Mouse (Mus musculus) MEL (cell line): ENCODE results near the gene Bmpr2. TPM values are rescaled to one million over a fixed set of nuclear protein-coding genes. Genes with fewer than 3 reads are reported as not detected.

Experiments
- DNase-seq: peaks from one replicate; pipeline ENCODE4 v3.0.0; 2011; ENCODE audit warnings: low read depth, low spot score
- H3K27ac ChIP-seq: 2 replicates; pipeline ENCODE4 v1.5.1; 2012; ENCODE audit warnings: low read depth, mild to moderate bottlenecking, control low read depth, low read length, moderate library complexity; ENCODE audit not compliant: control insufficient read depth
- H3K27me3 ChIP-seq, 2 experiments: fragments of 150-350 bp in 1 of 2; sonication (generic) in 1 of 2; 2 replicates each; pipeline ENCODE4 v1.6.1; 2012; ENCODE audit warnings: low read length in 2 of 2, mild to moderate bottlenecking in 2 of 2, improper control_type of control experiment in 1 of 2, moderate library complexity in 1 of 2; ENCODE audit not compliant: insufficient read depth in 2 of 2, control insufficient read depth in 1 of 2
- H3K36me3 ChIP-seq, 2 experiments: 2 replicates each; pipeline ENCODE4 v1.6.1; 2012 to 2014; ENCODE audit warnings: low read length in 2 of 2, improper control_type of control experiment in 1 of 2, inconsistent platforms in 1 of 2, mild to moderate bottlenecking in 1 of 2; ENCODE audit not compliant: insufficient read depth in 2 of 2, control insufficient read depth in 1 of 2
- H3K4me1 ChIP-seq, 2 experiments: fragments of 150-350 bp in 1 of 2; sonication (generic) in 1 of 2; 2 replicates each; pipeline ENCODE4 v1.6.1; 2012; ENCODE audit warnings: low read length in 2 of 2, improper control_type of control experiment in 1 of 2, mild to moderate bottlenecking in 1 of 2; ENCODE audit not compliant: insufficient read depth in 2 of 2, control insufficient read depth in 1 of 2
- H3K4me3 ChIP-seq, 2 experiments: fragments of 150-350 bp in 1 of 2; sonication (generic) in 1 of 2; 2 replicates each; pipeline ENCODE4 v1.5.1; 2012; ENCODE audit warnings: low read depth in 2 of 2, low read length in 2 of 2, mild to moderate bottlenecking in 2 of 2, moderate library complexity in 2 of 2, control low read depth in 1 of 2, improper control_type of control experiment in 1 of 2; ENCODE audit not compliant: control insufficient read depth in 1 of 2, insufficient read depth in 1 of 2
- H3K79me2 ChIP-seq: 2 replicates; pipeline ENCODE4 v1.6.1; 2012; ENCODE audit warnings: mild to moderate bottlenecking, low read length, moderate library complexity; ENCODE audit not compliant: control insufficient read depth, poor library complexity, insufficient read depth
- H3K9ac ChIP-seq: 2 replicates; pipeline ENCODE4 v1.6.1; 2012; ENCODE audit warnings: low read depth, mild to moderate bottlenecking, control low read depth, low read length, moderate library complexity; ENCODE audit not compliant: control insufficient read depth, poor library complexity, severe bottlenecking
- H3K9me3 ChIP-seq: fragments of 150-350 bp; sonication (generic); replicated peaks from 2 replicates; pipeline ENCODE4 v1.6.1; 2012; ENCODE audit warnings: mild to moderate bottlenecking, low read length, improper control_type of control experiment, moderate library complexity; ENCODE audit not compliant: insufficient read depth
- CHD2 ChIP-seq: IDR thresholded peaks from 2 replicates; pipeline ENCODE4 v1.6.1; 2011; ENCODE audit warnings: low read length, improper control_type of control experiment
- E2F4 ChIP-seq: IDR thresholded peaks from 2 replicates; pipeline ENCODE4 v1.6.1; 2011; ENCODE audit warnings: low read depth, low read length, improper control_type of control experiment, borderline replicate concordance
- GABPA ChIP-seq: IDR thresholded peaks from 2 replicates; pipeline ENCODE4 v1.6.1; 2012; ENCODE audit warnings: low read depth, mild to moderate bottlenecking, inconsistent platforms, low read length, improper control_type of control experiment, moderate library complexity
- GATA1 ChIP-seq: IDR thresholded peaks from 2 replicates; pipeline ENCODE4 v1.6.1; 2011; ENCODE audit warnings: low read depth, low read length, improper control_type of control experiment
- HCFC1 ChIP-seq: IDR thresholded peaks from 2 replicates; pipeline ENCODE4 v1.6.1; 2012; ENCODE audit warnings: low read depth, mild to moderate bottlenecking, inconsistent platforms, low read length, improper control_type of control experiment, moderate library complexity
- MAX ChIP-seq: IDR thresholded peaks from 2 replicates; pipeline ENCODE4 v1.6.1; 2011; ENCODE audit warnings: low read length, improper control_type of control experiment
- MXI1 ChIP-seq: IDR thresholded peaks from 2 replicates; pipeline ENCODE4 v1.6.1; 2011; ENCODE audit warnings: mild to moderate bottlenecking, low read depth, low read length, improper control_type of control experiment
- MYB ChIP-seq: IDR thresholded peaks from 2 replicates; pipeline ENCODE4 v1.6.1; 2011; ENCODE audit warnings: mild to moderate bottlenecking, low read depth, low read length, improper control_type of control experiment
- NELFE ChIP-seq: IDR thresholded peaks from 2 replicates; pipeline ENCODE4 v1.6.1; 2011; ENCODE audit warnings: low read depth, low read length, improper control_type of control experiment
- NRF1 ChIP-seq: IDR thresholded peaks from 2 replicates; pipeline ENCODE4 v1.6.1; 2014; ENCODE audit warnings: low read depth, mild to moderate bottlenecking, inconsistent platforms, low read length, improper control_type of control experiment, moderate library complexity; ENCODE audit not compliant: poor library complexity, insufficient read depth, severe bottlenecking
- POLR2AphosphoS2 ChIP-seq: IDR thresholded peaks from 2 replicates; pipeline ENCODE4 v1.6.1; 2011; ENCODE audit warnings: low read length, improper control_type of control experiment
- POLR2AphosphoS5 ChIP-seq: IDR thresholded peaks from 2 replicates; pipeline ENCODE4 v1.6.1; 2012; ENCODE audit warnings: low read depth, borderline replicate concordance, mild to moderate bottlenecking, inconsistent platforms, low read length, moderate library complexity, mixed read lengths
- RCOR1 ChIP-seq: IDR thresholded peaks from 2 replicates; pipeline ENCODE4 v1.6.1; 2012; ENCODE audit warnings: low read depth, mild to moderate bottlenecking, inconsistent platforms, low read length, improper control_type of control experiment
- SMC3 ChIP-seq: IDR thresholded peaks from 2 replicates; pipeline ENCODE4 v1.6.1; 2011; ENCODE audit warnings: low read depth, low read length, improper control_type of control experiment
- USF1 ChIP-seq: IDR thresholded peaks from 2 replicates; pipeline ENCODE4 v1.6.1; 2014; ENCODE audit warnings: low read depth, mild to moderate bottlenecking, inconsistent platforms, low read length, improper control_type of control experiment, moderate library complexity
- USF2 ChIP-seq, 2 experiments: IDR thresholded peaks; 2 replicates each; pipeline ENCODE4 v1.6.1; 2011 to 2012; ENCODE audit warnings: improper control_type of control experiment in 2 of 2, low read length in 2 of 2, borderline replicate concordance in 1 of 2, inconsistent platforms in 1 of 2, low read depth in 1 of 2, mild to moderate bottlenecking in 1 of 2; ENCODE audit not compliant: insufficient read depth in 1 of 2
- ZC3H11A ChIP-seq: IDR thresholded peaks from 2 replicates; pipeline ENCODE4 v1.6.1; 2012; ENCODE audit warnings: low read depth, mild to moderate bottlenecking, inconsistent platforms, low read length, improper control_type of control experiment
- ZNF384 ChIP-seq: IDR thresholded peaks from 2 replicates; pipeline ENCODE4 v1.6.1; 2012; ENCODE audit warnings: low read depth, mild to moderate bottlenecking, inconsistent platforms, low read length, improper control_type of control experiment
- polyA plus RNA-seq, 2 experiments: library from polyadenylated mRNA; stranded (reverse) in 1 of 2; unstranded in 1 of 2; fragments of >175 nt in 1 of 2; fragments of >200 nt in 1 of 2; gene quantifications; 2 replicates each; pipeline versions ENCODE4 v1.2.1 to v1.2.4; 2012; ENCODE audit warnings: low replicate concordance in 2 of 2, low read depth in 1 of 2; ENCODE audit not compliant: insufficient read length in 2 of 2, insufficient read depth in 1 of 2, missing spikeins in 1 of 2
- total RNA-seq: library from RNA; depleted of rRNA; stranded (reverse); fragments of 300-350 nt; gene quantifications from 2 replicates; pipeline ENCODE4 v1.2.3, GENCODE M21; 2012

Gene Bmpr2
- total and polyA plus RNA-seq, 3 experiments = 2.3 to 18.6 (median 3.1) TPM

GRCm38 (mm10) chr1:59730106-59730505, 33.1 kb upstream of the Bmpr2 start:
- Histone ChIP-seq H3K36me3 (no peaks in the 10 kb centered on the region), H3K27me3 (no peaks in the 10 kb centered on the region), H3K27ac (no peak overlapping the region), H3K4me1 (no peaks in the 10 kb centered on the region), H3K9me3 (no peaks in the 10 kb centered on the region), H3K79me2 (no peaks in the 10 kb centered on the region), H3K9ac (no peak overlapping the region), H3K4me3 (no peak overlapping the region)
- no peak for TF ChIP-seq MAX
- TF ChIP-seq SMC3 = no peak
- TF ChIP-seq NRF1 = no peak
- TF ChIP-seq MXI1 = no peak
- no peak for TF ChIP-seq RCOR1
- DNase-seq = no peak

- Histone ChIP-seq H3K27ac (no peak overlapping the region), H3K9me3 (no peaks in the 10 kb centered on the region), H3K9ac (no peak overlapping the region), H3K4me3 (no peak overlapping the region), H3K36me3 (no peaks in the 10 kb centered on the region), H3K79me2 (no peaks in the 10 kb centered on the region), H3K4me1 (no peaks in the 10 kb centered on the region), H3K27me3 (no peaks in the 10 kb centered on the region)
- no peak for DNase-seq
- TF ChIP-seq NELFE = no peak
- TF ChIP-seq POLR2AphosphoS2 = no peak
- no peak for TF ChIP-seq CHD2
- TF ChIP-seq USF1 = no peak
- no peak for TF ChIP-seq ZC3H11A
- no peak for TF ChIP-seq GABPA
- TF ChIP-seq GATA1 = no peak
- no peak for TF ChIP-seq HCFC1
- TF ChIP-seq ZNF384 = no peak
- TF ChIP-seq USF2 (IDR thresholded peaks at IDR 0.05; ENCODE audit: borderline replicate concordance in 1 of 2, insufficient read depth in 1 of 2, low read depth in 1 of 2, low read length in 2 of 2) = no peak
- no peak for TF ChIP-seq E2F4
- TF ChIP-seq POLR2AphosphoS5 = no peak
- no peak for TF ChIP-seq MXI1
- no peak for TF ChIP-seq RCOR1
- TF ChIP-seq MYB = no peak
These were observed 32.5 kb upstream of the Bmpr2 start for GRCm38 (mm10) chr1:59730737-59731136.
